Mouse (Mus musculus): ENCODE data around the gene Timm17b.
A peak's percentile ranks its signal among the peaks of the same experiment; 100 is the strongest.

Gene Timm17b

DNA sequence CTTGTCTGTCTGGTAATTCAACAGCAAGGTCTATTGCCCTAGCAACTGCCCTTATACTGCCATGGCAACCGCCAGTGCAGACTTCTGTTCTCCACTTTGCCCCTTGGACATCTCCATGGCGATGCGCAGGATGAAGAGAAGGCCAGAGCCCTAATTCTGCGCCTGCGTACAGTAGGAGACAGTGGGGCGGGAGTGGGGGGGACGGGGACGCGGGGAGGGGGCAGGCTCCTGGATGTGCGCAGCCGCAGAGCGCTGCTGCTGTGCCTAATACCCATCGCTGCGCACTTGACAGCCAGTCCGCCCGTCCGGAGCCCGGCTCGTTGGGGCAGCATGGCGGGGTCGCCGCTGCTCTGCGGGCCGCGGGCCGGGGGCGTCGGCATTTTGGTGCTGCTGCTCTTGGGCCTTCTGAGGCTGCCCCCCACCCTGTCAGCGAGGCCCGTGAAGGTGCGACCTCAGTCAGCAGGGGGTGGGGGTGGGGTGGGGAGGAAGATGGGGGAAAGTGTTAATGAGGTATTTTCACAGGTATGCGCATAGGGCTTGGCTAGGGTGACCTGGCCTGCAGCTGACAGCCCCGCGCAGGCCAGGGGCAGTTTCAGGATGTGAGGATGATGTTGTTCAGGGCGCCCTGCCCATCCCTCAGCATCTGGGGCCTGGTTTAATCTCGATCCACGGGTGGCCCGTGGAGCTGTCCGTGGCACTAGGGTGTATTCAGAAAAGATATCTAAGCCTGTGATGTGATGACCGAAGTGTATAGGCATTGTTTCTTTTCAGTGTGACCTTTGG lies 20.6 kb downstream of the Timm17b start, which contains the start of gene Pcsk1n:
Gene Pcsk1n (plus strand): TSS at position 222 of the 783 bp plus-strand sequence.
- DNase-seq (ENCODE audit: low read depth, low spot score), result no peak

GRCm38 (mm10) chrX:7922032-7922431 lies 22.9 kb downstream of the Timm17b start:
- no peak for DNase-seq (ENCODE audit: low read depth, low spot score)

DNA sequence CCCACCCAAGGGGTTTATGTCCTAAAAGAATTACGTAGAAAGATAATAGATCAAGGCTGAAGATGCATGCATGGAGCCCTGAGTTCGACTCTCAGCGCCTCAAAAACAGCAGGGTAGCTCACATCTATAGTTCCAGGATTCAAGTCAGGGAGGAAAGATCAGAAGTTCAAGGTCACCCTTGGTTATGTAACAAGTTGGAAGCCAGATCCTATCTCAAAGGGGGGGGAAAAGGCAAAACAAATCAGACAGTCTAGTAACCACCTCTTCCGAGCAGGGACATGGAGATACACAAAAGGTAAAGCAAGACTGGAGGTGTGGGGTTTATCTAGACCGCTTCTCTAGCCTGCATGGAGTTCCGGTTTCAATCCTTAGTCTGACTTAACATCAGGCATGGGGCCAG lies 27.1 kb downstream of the Timm17b start:
- DNase-seq (ENCODE audit: low read depth, low spot score), result no peak

DNA sequence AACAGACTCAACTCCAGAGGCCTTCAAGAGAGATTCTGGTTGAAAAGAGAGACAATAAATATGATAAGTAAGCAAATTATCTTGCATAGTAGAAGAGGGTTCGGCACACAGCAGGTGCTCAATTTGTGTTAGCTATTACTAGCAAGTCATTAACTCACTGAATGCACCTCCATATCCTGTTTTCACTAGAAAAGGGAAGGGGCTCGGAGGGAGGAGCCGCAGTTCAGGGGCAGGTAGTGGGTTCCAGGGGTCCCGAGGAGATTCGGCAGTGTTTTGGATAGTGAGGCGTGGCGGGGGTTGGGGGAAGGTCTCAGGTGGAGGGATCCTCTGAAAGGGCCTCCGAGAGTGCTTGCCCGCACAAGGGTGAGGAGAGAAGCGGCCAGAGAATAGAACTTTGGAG lies 28.0 kb downstream of the Timm17b start:
- no peak for DNase-seq (ENCODE audit: low read depth, low spot score)

DNA sequence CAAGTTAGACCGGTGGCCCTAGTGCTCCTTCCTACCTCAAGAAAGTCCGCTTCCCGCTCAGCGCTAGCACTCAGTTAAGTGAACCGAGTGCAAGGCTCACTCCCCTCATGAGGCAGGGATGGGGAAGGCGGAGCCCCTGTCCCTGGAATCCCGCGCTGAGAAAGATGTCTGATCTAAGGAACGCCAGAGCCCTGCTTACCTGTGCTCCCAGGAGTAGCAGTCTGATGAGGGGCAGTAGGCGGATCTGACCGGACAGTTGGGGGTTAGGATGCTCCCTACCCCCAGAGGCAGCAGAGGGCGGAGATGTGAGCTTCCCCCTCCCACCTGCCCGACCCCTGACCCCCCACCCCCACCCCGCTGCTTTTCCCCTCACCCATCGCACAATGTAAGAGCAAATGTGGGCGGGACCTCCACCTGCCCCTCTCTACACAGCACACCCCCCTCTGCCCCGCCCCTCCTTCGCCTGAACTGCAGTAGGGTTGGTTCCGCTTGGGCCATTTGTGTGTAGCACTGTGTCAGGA lies 29.2 kb downstream of the Timm17b start, which contains the start of gene Eras:
Gene Eras (minus strand): TSS at position 338 of the 521 bp plus-strand sequence.
- no peak for DNase-seq (ENCODE audit: low read depth, low spot score)

DNA sequence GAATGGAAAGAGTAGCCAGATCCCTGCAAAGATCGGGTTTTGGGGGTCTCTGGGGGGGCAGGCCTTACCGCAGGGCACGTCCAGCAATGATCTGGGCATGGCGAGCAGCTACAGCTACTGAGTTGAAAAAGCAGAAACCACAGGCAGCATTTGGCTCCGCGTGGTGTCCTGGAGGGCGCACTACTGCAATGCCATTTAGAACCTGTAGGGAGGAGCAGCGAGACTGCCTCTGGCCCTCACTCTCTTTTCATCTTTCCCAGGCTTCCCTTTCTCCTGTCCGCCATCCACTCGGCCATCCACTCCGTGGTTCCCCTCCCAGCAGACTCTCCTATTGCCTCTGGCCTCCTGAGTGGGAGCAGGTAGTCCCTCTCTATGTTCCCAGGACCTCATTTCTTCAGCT lies 37.7 kb downstream of the Timm17b start:
- DNase-seq (ENCODE audit: low read depth, low spot score), result no peak

DNA sequence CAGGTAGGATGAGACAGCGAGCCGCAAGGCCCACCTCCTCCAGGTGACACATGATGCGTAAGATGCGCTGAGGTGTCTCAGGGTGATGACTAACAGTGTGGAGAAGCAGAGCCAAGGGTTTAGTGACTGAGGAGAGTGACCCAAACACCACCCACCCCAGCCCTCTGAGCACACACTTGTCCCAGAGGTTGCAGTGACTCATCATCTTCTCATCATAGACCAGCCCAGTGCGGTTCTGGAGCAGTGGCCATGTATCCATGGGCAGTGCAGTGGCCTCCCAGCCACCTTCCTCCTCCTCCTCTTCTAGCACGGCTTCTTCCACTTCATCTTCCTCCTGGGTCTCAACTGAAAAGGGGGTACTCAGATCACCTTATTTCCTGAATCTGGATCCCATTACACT lies 38.5 kb downstream of the Timm17b start:
- no peak for DNase-seq (ENCODE audit: low read depth, low spot score)

DNA sequence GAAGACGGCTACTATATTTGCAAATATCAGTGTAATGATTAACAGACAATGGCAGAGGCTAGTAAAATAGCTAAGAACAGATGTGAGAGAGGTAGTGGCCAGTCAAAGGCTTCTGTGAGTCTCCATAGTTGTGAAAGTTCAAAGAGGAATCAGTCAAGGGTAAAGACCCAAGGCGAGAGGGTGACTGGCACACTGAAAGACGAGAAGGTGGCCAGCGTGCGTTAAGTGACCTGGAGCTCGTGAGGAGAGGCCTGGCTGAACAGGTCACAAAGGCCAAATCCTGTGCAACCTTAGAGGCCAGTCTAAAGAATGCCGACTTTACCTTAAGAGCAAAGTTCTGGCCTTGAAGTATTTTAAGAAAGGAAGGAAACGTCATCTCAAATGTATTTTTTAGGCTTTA lies 46.5 kb downstream of the Timm17b start:
- no peak for DNase-seq (ENCODE audit: low read depth, low spot score)

DNA sequence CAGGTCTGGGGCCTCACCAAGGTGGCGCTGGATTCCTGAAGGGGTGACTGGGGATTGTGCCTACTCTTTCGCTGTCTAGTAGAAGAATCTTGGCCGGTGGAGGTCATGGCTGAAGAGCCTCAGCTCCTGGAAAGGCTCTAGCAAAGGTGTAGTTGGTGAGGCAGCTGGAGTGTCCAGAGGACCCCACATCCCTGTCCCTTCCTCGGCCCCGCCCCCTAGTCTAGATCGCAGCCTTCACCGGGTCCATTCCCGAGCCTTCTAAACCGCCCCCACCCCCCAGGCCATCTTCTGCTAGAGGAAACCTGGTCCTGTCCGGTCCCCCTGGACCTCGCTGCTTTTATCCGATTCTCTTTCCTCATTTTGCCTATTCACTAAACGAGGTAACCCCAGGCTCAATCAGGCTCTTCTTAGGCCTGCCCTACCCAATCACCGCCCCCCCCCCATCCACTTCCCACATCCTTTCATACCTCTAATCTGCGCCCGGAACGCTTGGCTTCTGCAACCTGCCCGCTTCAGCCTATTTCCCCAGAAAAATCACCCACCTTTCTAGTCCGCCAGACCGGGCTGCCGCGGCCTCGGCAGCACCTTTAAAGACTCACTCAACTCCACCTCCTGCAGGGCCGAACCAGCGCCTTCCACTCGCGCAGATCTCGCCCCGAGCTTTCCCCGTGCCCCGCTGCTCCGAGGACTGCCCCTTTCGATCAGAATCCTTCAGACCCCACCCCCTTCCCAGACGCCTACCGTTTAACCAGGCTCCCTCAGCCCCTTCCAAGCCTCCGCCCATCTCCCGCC lies 48.1 kb downstream of the Timm17b start, which contains the start of gene Hdac6:
Gene Hdac6 (minus strand): TSS at position 782 of the 792 bp plus-strand sequence.
- DNase-seq (ENCODE audit: low read depth, low spot score), result peak; percentile 35

- DNase-seq (ENCODE audit: low read depth, low spot score), result peak; percentile 94
Observed at GRCm38 (mm10) chrX:7947900-7948492, 48.8 kb downstream of the Timm17b start.

DNA sequence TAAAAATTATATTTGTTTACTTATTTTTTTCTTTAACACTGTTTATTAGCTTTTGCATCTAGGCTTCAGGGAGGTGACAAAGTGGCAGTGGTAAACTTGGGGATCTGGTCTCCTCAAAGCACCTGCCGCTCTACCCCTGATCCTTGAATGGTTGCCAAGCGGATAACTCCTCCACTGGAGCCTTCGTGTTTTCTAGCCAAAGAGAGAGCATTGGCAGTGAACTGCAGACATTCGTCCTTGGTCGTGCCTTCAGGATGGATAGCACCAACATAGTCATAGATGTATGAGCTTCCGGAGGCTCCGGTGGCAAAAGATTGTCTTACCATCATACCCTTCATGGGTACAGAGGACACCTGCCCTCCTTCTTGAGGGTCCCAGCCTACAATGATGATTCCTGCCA lies 50.9 kb downstream of the Timm17b start:
- no peak for DNase-seq (ENCODE audit: low read depth, low spot score)

All from A20 (cell line).